Mouse (Mus musculus): ENCODE data around the gene Gpr157. TPM values are rescaled to one million over a fixed set of nuclear protein-coding genes. Genes with fewer than 3 reads are reported as not detected.

Gpr157 gene
- total RNA-seq, 2 experiments from 2014 or later = 1.2 to 1.3 TPM

DNA sequence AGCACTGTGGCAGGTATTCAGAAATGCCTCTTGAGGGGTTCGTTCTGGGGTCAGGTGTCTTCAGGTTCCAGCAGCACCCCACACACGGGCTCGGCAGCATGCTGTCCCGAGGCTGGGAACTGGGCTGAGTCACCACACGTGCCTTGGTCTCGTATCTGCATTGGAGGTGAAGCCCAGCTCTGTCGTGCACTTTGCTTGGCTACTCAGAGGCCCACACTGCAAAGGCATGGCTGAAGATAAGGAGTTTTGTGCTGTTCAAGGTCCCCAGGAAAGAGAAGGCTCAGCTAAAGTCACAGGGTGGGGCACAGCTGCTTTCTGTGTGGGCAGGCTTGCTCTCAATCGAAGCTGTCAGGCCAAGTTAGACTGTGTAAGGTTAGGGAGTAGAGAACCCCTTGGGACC lies 65.3 kb downstream of the Gpr157 start:
- DNase-seq = no peak

DNA sequence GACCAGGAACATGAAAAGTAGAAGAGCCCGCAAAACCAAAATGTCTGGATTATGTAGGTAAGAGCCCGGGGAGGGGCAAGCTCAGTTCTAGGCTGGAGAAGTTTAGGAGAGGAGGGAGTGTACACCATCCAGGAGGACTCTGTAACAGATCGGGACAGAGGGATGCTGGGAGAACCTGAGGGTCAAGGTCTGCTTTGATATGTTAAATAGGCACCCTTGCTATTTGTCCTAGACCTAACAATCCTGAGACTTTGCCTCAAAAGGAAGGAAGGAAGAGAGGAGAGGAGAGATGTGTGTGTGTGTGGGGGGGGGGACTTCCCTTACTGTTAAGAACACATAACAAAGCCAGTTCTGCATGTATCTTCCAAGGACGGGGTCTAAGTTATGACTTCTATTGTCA lies 68.1 kb downstream of the Gpr157 start:
- DNase-seq = no peak

Small RNA genes lying within 50 kb of the gene (microRNA-seq; reads per million reads assigned to microRNA genes)
- 354 to 417 reads per million in 2 experiments for gene Mir34a

Other genes with a start within 250 kb of the Gpr157 start
- 10 to 100 TPM; 24.1 to 34.9 TPM for gene Spsb1, start 132.3 kb upstream of the Gpr157 start, total RNA-seq (2021)
- 1 to 10 TPM; 7.2 to 10.0 TPM for gene H6pd, start 78.3 kb upstream of the Gpr157 start, total RNA-seq (2021)
- 1 to 10 TPM; 3.8 to 5.7 TPM for gene Slc2a5, start 31.9 kb downstream of the Gpr157 start, total RNA-seq (2021)
- not detected for gene Slc2a7, start 61.6 kb downstream of the Gpr157 start, total RNA-seq (2021)
- gene Car6, start 114.0 kb downstream of the Gpr157 start, total RNA-seq (2021) = under 1 TPM in 1 of 2 experiments, not detected in 1; 0.25 TPM
- gene Eno1, start 149.4 kb downstream of the Gpr157 start, total RNA-seq (2021) = 100 to 1,000 TPM; 415 to 417 TPM
- gene Rere, start 194.3 kb downstream of the Gpr157 start, total RNA-seq (2021) = 100 to 1,000 TPM; 114 to 152 TPM

All from layer of hippocampus, postnatal 36 days (tissue).